Mouse (Mus musculus) liver, adult 2 months (tissue): Measurements from ENCODE around the gene Blvrb. TPM values are rescaled to one million over a fixed set of nuclear protein-coding genes. Genes with fewer than 3 reads are reported as not detected.
A peak's percentile ranks its signal among the peaks of the same experiment; 100 is the strongest.

ENCODE experiments used
- DNase-seq: peaks from one replicate; pipeline ENCODE4 v3.0.0-alpha.2; 2011; ENCODE audit warnings: low read depth, low spot score; ENCODE audit errors: extremely low read depth
- H3K27ac ChIP-seq: fragments of 200-500 bp; replicated peaks from 2 replicates; pipeline ENCODE4 v1.5.1; 2012; ENCODE audit warnings: low read depth, mild to moderate bottlenecking, control low read depth, inconsistent platforms, low read length; ENCODE audit not compliant: insufficient read depth
- H3K27me3 ChIP-seq: fragments of 200-500 bp; 2 replicates; pipeline ENCODE4 v1.6.1; 2012; ENCODE audit warnings: mild to moderate bottlenecking, moderate library complexity, low read length, inconsistent platforms; ENCODE audit not compliant: control insufficient read depth, insufficient read depth
- H3K36me3 ChIP-seq: fragments of 200-500 bp; 2 replicates; pipeline ENCODE4 v1.6.1; 2012; ENCODE audit warnings: low read length, inconsistent platforms; ENCODE audit not compliant: control insufficient read depth, insufficient read depth
- H3K4me1 ChIP-seq: fragments of 200-500 bp; 2 replicates; pipeline ENCODE4 v1.6.1; 2011; ENCODE audit warnings: low read length; ENCODE audit not compliant: control insufficient read depth, insufficient read depth
- H3K4me3 ChIP-seq: fragments of 200-500 bp; 2 replicates; pipeline ENCODE4 v1.5.1; 2011; ENCODE audit warnings: low read depth, mild to moderate bottlenecking, control low read depth, low read length, moderate library complexity; ENCODE audit not compliant: insufficient read depth
- H3K79me2 ChIP-seq: fragments of 200-500 bp; 2 replicates; pipeline ENCODE4 v1.6.1; 2012; ENCODE audit warnings: inconsistent platforms, mild to moderate bottlenecking, low read length, moderate library complexity; ENCODE audit not compliant: control insufficient read depth, insufficient read depth
- H3K9ac ChIP-seq: fragments of 200-500 bp; 2 replicates; pipeline ENCODE4 v1.6.1; 2012; ENCODE audit warnings: low read depth, mild to moderate bottlenecking, control low read depth, inconsistent platforms, low read length
- CTCF ChIP-seq: fragments of 200-500 bp; IDR thresholded peaks from 2 replicates; pipeline ENCODE4 v1.5.1; 2011; ENCODE audit warnings: low read depth, low read length, control low read depth
- POLR2A ChIP-seq: fragments of 200-500 bp; IDR thresholded peaks from 2 replicates; pipeline ENCODE4 v1.6.1; 2011; ENCODE audit warnings: low read length, control low read depth; ENCODE audit not compliant: insufficient read depth; ENCODE audit errors: extremely low read depth
- WGBS: fragments of 180-500 bp; shearing (Covaris S2); methylation state at CpG from one replicate; pipeline ENCODE4 v1.1.7; 2018; 5-methylcytosine and 5-hydroxymethylcytosine counted together
- polyA plus RNA-seq: library from polyadenylated mRNA; depleted of rRNA; stranded (reverse); fragments of >200 nt; gene quantifications from 2 replicates; pipeline ENCODE4 v1.2.3, GENCODE M21; 2012
- total RNA-seq: library from RNA; depleted of rRNA; stranded (reverse); fragments of >200 nt; gene quantifications from 2 replicates; pipeline ENCODE4 v1.2.3, GENCODE M21; 2014

Gene Blvrb
- total and polyA plus RNA-seq, 2 experiments: 142 to 268 TPM

DNA sequence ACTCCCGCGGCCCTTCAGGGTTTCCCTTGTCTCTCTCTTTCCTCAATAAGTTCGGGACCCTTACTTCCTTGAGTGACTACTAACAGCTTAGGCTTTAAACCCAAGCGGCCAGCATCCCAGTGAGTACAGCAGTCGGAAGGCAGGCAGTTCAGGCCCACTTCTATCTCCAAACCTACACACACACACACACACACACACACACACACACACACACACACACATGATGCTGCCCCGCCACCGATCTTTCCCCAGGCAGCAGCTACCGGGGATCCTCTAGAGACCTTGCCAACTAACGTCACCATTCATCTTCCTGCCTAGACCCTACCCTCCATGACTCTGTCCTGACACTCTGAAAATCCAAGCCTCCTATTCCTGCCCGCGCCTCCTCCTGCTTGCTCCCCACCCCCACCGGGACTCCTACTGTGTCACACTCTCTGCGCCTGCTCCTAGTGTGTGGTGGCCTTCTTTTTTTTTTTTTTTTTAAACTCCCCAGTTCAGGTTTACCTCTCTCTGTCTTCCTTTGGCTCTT is 40.0 kb downstream of the Blvrb start:
- Histone ChIP-seq H3K27ac (peak overlapping the region; percentile 90), H3K27me3 (no peaks in the 10 kb centered on the region), H3K79me2 (peaks cover 11% of the 10 kb centered on the region; the same call in 1 of the 2 replicates), H3K9ac (peak overlapping the region; percentile 86), H3K4me3 (peak overlapping the region; percentile 77), H3K4me1 (peaks cover 17% of the 10 kb centered on the region), H3K36me3 (no peaks in the 10 kb centered on the region)
- TF ChIP-seq CTCF (no peak), POLR2A (no peak)
- 1% methylated on average over 13 of the region's 13 CpGs for WGBS
- DNase-seq: peak; percentile 37

DNA sequence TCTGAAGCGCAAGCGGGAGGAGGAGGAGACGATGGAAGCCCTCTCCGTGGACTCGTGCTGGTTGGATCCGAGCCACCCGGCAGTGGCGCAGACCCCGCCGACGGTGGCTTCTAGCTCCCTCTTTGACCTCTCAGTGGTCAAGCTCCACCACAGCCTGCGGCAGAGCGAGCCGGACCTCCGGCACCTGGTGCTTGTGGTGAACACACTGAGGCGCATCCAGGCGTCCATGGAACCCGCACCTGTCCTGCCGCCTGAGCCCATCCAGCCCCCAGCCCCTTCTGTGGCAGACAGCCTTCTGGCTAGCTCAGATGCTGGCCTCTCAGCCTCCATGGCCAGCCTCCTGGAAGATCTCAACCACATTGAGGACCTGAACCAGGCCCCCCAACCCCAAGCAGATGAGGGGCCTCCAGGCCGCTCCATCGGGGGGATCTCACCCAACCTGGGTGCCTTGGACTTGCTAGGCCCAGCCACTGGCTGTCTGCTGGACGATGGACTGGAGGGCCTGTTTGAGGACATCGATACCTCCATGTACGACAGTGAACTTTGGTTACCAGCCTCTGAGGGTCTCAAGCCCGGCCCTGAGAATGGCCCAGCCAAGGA is 41.6 kb downstream of the Blvrb start:
- Histone ChIP-seq H3K4me1 (peaks cover 17% of the 10 kb centered on the region), H3K9ac (no peak overlapping the region), H3K4me3 (no peak overlapping the region), H3K36me3 (no peaks in the 10 kb centered on the region), H3K79me2 (peaks cover 11% of the 10 kb centered on the region; the same call in 1 of the 2 replicates), H3K27ac (no peak overlapping the region), H3K27me3 (no peaks in the 10 kb centered on the region)
- no peak for DNase-seq
- TF ChIP-seq CTCF (no peak), POLR2A (no peak)
- WGBS: 86% methylated on average over 25 of the region's 25 CpGs

DNA sequence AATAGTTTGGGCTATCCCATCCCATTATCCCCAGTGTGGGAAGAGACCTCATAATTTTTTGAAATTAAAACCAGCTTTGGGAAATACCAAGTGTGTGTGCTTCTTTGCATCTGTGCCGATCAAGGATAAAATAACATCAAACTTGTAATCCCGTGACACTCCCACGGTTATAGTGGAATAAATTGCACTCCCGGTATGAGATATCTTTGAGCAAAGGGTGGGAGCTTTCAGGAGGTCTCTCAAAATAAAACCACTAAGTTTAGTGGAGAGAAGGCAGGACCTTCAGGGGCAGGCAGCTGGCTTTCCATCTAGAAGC is 42.4 kb downstream of the Blvrb start:
- Histone ChIP-seq H3K4me1 (peaks cover 17% of the 10 kb centered on the region), H3K4me3 (peak overlapping the region; percentile 14; the same call in 1 of the 2 replicates), H3K9ac (peak overlapping the region; percentile 59), H3K27ac (peak overlapping the region; percentile 62), H3K27me3 (no peaks in the 10 kb centered on the region), H3K79me2 (peaks cover 11% of the 10 kb centered on the region; the same call in 1 of the 2 replicates), H3K36me3 (no peaks in the 10 kb centered on the region)
- no peak for DNase-seq
- WGBS: 23% methylated on average over 4 of the region's 4 CpGs
- no peak for TF ChIP-seq CTCF
- TF ChIP-seq POLR2A: no peak

DNA sequence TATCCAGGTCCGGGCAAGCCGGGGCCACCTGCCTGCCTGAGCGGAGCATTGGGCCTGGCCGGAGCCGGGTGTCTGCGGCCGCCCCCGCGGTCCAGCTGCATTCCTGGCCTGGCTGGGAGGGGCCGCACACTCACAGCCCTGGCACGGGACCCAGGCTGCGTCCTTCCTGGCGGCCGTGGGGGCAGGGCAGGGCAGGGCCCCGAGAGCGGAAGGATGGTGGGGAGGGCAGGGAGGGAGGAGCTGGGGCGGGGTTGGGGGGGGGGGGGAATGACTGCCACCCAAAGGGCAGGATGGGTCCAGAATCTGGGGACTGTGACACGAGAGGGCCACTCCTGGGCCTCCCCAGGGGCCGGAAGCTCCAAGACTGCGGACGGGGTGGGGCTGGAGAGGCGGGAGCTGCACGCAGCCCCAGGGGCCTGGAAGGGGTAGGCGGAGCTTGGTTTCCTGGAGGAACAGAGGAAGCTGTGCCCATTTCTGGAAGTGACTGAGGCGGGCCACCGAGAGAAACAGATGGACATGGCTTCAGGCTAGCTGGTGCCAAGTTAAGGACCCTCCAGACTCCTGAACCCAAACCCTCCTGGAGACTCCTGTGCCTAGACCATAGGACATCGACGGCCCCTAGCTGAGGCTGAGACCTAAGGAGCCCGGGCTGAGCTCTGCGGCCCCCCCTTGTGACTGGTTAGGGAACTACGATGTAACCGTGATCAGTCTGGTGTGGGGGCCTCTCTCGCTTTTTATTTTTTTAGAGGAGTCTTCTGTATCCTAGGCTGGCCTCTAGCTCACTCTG is 43.0 kb downstream of the Blvrb start:
- H3K27me3 ChIP-seq: no peaks in the 10 kb centered on the region
- peaks cover 17% of the 10 kb centered on the region for H3K4me1 ChIP-seq
- H3K36me3 ChIP-seq: no peaks in the 10 kb centered on the region
- H3K9ac ChIP-seq: peak overlapping the region; percentile 74
- DNase-seq: peak; percentile 91
- peak overlapping the region; percentile 88 for H3K27ac ChIP-seq
- peaks cover 11% of the 10 kb centered on the region; the same call in 1 of the 2 replicates for H3K79me2 ChIP-seq
- H3K4me3 ChIP-seq: peak overlapping the region; percentile 65
- WGBS: under 1% methylated on average over 30 of the region's 33 CpGs
- TF ChIP-seq CTCF (peak; percentile 76), POLR2A (0 out of 2 replicates have a peak, but pooled peaks have one; percentile 40)

DNA sequence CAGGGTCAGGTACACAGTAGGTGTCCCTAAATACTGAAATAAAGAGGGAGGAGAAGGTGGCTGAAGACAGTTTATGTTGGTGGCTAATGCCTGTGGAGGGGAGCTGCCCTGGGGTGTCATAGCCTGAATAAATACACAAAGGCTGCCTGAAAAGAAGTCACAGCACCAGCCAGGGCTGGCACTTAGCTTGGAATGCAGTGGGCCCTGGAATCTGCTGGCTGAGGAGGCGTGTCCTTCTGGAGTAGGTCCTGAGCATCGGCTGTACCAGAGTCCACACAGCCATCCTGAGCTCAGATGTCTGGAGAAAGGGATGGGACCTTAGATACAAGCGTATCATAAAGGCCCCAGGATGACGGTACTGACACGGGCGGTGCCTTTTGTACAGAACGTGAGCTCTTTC is 44.1 kb downstream of the Blvrb start:
- no peak overlapping the region for H3K27ac ChIP-seq
- H3K9ac ChIP-seq: 0 out of 2 replicates have a peak overlapping the region, but pooled peaks have one; percentile 26
- peaks cover 17% of the 10 kb centered on the region for H3K4me1 ChIP-seq
- H3K36me3 ChIP-seq: no peaks in the 10 kb centered on the region
- no peaks in the 10 kb centered on the region for H3K27me3 ChIP-seq
- H3K4me3 ChIP-seq: no peak overlapping the region
- peaks cover 11% of the 10 kb centered on the region; the same call in 1 of the 2 replicates for H3K79me2 ChIP-seq
- DNase-seq: no peak
- WGBS: 85% methylated on average over 7 of the region's 7 CpGs
- TF ChIP-seq CTCF: no peak
- no peak for TF ChIP-seq POLR2A
